Mouse (Mus musculus): ENCODE results near the gene Rpl34.

- TF ChIP-seq CTCF (IDR thresholded peaks at IDR 0.05; ENCODE audit: borderline replicate concordance, insufficient read depth, low read length) (no peak), POLR2A (IDR thresholded peaks at IDR 0.05; ENCODE audit: low read depth, low read length) (no peak)
Measured at GRCm38 (mm10) chr3:130681226-130681625, 49.0 kb downstream of the Rpl34 start.
